Mouse (Mus musculus) megakaryocyte, embryonic 14.5 days (primary cell): ENCODE measurements around the gene Cnbp.

Source experiments
- FLI1 ChIP-seq: IDR thresholded peaks from 2 replicates; pipeline ENCODE4 v1.6.1; 2012; ENCODE audit warnings: low read length, inconsistent platforms, mixed read lengths
- GATA1 ChIP-seq: IDR thresholded peaks from 3 replicates; pipeline ENCODE4 v1.6.1; 2012; ENCODE audit warnings: mixed read lengths, low read length, inconsistent platforms, borderline replicate concordance

DNA sequence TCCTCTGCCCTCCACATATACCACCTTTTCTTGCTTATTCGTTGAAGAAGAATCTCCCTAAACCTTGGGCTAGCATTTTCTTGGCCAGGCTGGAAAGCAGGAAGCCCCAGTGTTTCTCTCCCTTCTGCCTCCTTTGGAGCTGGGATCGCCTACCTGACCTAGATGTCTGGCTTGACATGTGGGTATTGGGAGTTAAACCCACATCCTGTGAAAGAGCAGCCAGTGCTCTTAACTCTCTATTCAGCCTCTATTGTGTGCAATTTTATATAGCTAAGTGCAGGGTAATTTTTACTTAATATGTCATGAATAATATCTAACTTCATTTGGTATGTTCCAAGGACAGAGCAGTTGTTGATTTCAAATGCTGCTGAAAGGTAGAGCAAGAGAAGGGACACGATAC is 28.7 kb upstream of the Cnbp start:
- TF ChIP-seq FLI1 (no peak), GATA1 (no peak)
